Comparison of ENCODE assay signal across 19 mouse cellular contexts in genomic region chr5:122175402-122175801, GRCm38 (mm10). TPM values are rescaled to one million over a fixed set of nuclear protein-coding genes. Genes with fewer than 3 reads are reported as not detected.
DNase-seq lines count a peak whose midpoint lies in the region; ATAC-seq and TF ChIP-seq lines count a peak whose summit lies in the region.
"Had no signal": no experiment of that assay in that cellular context is flagged by ENCODE, and none has a peak within 500 bp of the region (broad histone marks: within the 10 kb centered on the region; RNA-seq: fewer than 3 reads in every experiment).

No protein-coding gene starts in this region.

- H3K27me3 ChIP-seq in intestine, embryonic 16.5 days (replicated peaks; ENCODE audit: control insufficient read depth, insufficient read depth, low read length): no peaks in the 10 kb centered on the region
- no peaks in the 10 kb centered on the region for H3K27me3 ChIP-seq in intestine, embryonic 15.5 days (replicated peaks)
- no peaks in the 10 kb centered on the region for H3K27me3 ChIP-seq in liver, adult 2 months (ENCODE audit: control insufficient read depth, insufficient read depth, low read length)
- H3K27me3 ChIP-seq in liver, embryonic 11.5 days (replicated peaks; ENCODE audit: control insufficient read depth, insufficient read depth, low read length): no peaks in the 10 kb centered on the region
- no peaks in the 10 kb centered on the region for H3K27me3 ChIP-seq in liver, postnatal 0 days (ENCODE audit: insufficient read depth, low read length)
- H3K27me3 ChIP-seq: midbrain, embryonic 15.5 days had no signal

- TF ChIP-seq EP300 in liver, postnatal 0 days (IDR thresholded peaks at IDR 0.05; ENCODE audit: low read depth): no peak

- no peak overlapping the region for H3K27ac ChIP-seq in intestine, embryonic 16.5 days (ENCODE audit: low read length)
- no peak overlapping the region for H3K27ac ChIP-seq in intestine, embryonic 15.5 days
- no peak overlapping the region for H3K27ac ChIP-seq in liver, adult 2 months (replicated peaks; ENCODE audit: insufficient read depth, low read depth, low read length)
- no peak overlapping the region for H3K27ac ChIP-seq in liver, embryonic 11.5 days (ENCODE audit: low read depth, low read length)
- H3K27ac ChIP-seq in liver, postnatal 0 days (ENCODE audit: low read depth): no peak overlapping the region
- H3K27ac ChIP-seq: left cerebral cortex, adult 2 months; midbrain, embryonic 15.5 days had no signal

- no peaks in the 10 kb centered on the region for H3K9me3 ChIP-seq in intestine, embryonic 16.5 days (ENCODE audit: control insufficient read depth, low read length)
- no peaks in the 10 kb centered on the region for H3K9me3 ChIP-seq in intestine, embryonic 15.5 days
- H3K9me3 ChIP-seq in liver, embryonic 11.5 days (ENCODE audit: control insufficient read depth, low read length): no peaks in the 10 kb centered on the region
- no peaks in the 10 kb centered on the region for H3K9me3 ChIP-seq in liver, postnatal 0 days (ENCODE audit: low read length)
- H3K9me3 ChIP-seq: midbrain, embryonic 15.5 days had no signal

- no peak for ATAC-seq in cerebellum, adult (ENCODE audit: insufficient number of reproducible peaks, low FRiP score, low TSS enrichment)
- ATAC-seq in intestine, embryonic 16.5 days: peak; percentile 50; the same call in 1 of the 2 replicates
- ATAC-seq in intestine, embryonic 15.5 days: no peak
- no peak for ATAC-seq in liver, embryonic 11.5 days (replicated peaks; ENCODE audit: low FRiP score)
- 0 out of 2 replicates have a peak, but pooled peaks have one; percentile 18 for ATAC-seq in liver, postnatal 0 days
- ATAC-seq: forebrain, embryonic 14.5 days; midbrain, embryonic 15.5 days had no signal

- WGBS in intestine, embryonic 16.5 days: 39% methylated on average over 2 of the region's 2 CpGs
- 43% methylated on average over 2 of the region's 2 CpGs for WGBS in intestine, embryonic 15.5 days
- 20% methylated on average over 2 of the region's 2 CpGs for WGBS in liver, adult 2 months
- WGBS in liver, embryonic 11.5 days: 55% methylated on average over 2 of the region's 2 CpGs
- WGBS in liver, postnatal 0 days (ENCODE audit: insufficient replicate concordance): 56% methylated on average over 2 of the region's 2 CpGs

- TF ChIP-seq CTCF in liver, adult 2 months (IDR thresholded peaks at IDR 0.05; ENCODE audit: low read depth, low read length): no peak
- TF ChIP-seq CTCF in liver, postnatal 0 days (IDR thresholded peaks at IDR 0.05; ENCODE audit: low read depth): no peak

- no peak for TF ChIP-seq POLR2A in liver, adult 2 months (IDR thresholded peaks at IDR 0.05; ENCODE audit: extremely low read depth, insufficient read depth, low read length)

- H3K36me3 ChIP-seq in intestine, embryonic 16.5 days (ENCODE audit: control insufficient read depth, insufficient read depth, low read length): peaks cover 32% of the 10 kb centered on the region
- H3K36me3 ChIP-seq in intestine, embryonic 15.5 days: peaks cover 35% of the 10 kb centered on the region
- H3K36me3 ChIP-seq in liver, adult 2 months (ENCODE audit: control insufficient read depth, insufficient read depth, low read length): peaks cover 37% of the 10 kb centered on the region
- peaks cover 36% of the 10 kb centered on the region for H3K36me3 ChIP-seq in liver, embryonic 11.5 days (ENCODE audit: control insufficient read depth, insufficient read depth, low read length)
- H3K36me3 ChIP-seq in liver, postnatal 0 days (replicated peaks; ENCODE audit: insufficient read depth, low read length): peaks cover 45% of the 10 kb centered on the region

- H3K79me2 ChIP-seq in liver, adult 2 months (ENCODE audit: control insufficient read depth, insufficient read depth, low read length): no peaks in the 10 kb centered on the region

- DNase-seq in cerebellum, postnatal 10 days: peak; percentile 26 to 29
- DNase-seq in liver, adult 2 months (ENCODE audit: extremely low read depth, low read depth, low spot score): peak; percentile 58
- no peak for DNase-seq in liver, embryonic 11.5 days (ENCODE audit: low spot score)
- DNase-seq in liver, postnatal 0 days: no peak
- no peak for DNase-seq in thymus, postnatal 36 days
- DNase-seq: adrenal gland, postnatal 10 days; cerebellum, adult 9-11 months; lung, adult 18-20 months; retina, postnatal 1 day; thymus, adult 18-20 months had no signal

- H3K4me3 ChIP-seq in intestine, embryonic 16.5 days (ENCODE audit: low read length): no peak overlapping the region
- H3K4me3 ChIP-seq in intestine, embryonic 15.5 days (replicated peaks): no peak overlapping the region
- no peak overlapping the region for H3K4me3 ChIP-seq in liver, adult 2 months (ENCODE audit: insufficient read depth, low read depth, low read length)
- H3K4me3 ChIP-seq in liver, embryonic 11.5 days (ENCODE audit: low read depth, low read length): no peak overlapping the region
- no peak overlapping the region for H3K4me3 ChIP-seq in liver, postnatal 0 days (ENCODE audit: low read depth, low read length)
- H3K4me3 ChIP-seq: erythroblast, embryonic 14.5 days; left cerebral cortex, adult 2 months; midbrain, embryonic 15.5 days had no signal

- no peaks in the 10 kb centered on the region for H3K4me1 ChIP-seq in intestine, embryonic 16.5 days (ENCODE audit: control insufficient read depth, insufficient read depth, low read length)
- H3K4me1 ChIP-seq in intestine, embryonic 15.5 days (replicated peaks): no peaks in the 10 kb centered on the region
- no peaks in the 10 kb centered on the region for H3K4me1 ChIP-seq in liver, adult 2 months (ENCODE audit: control insufficient read depth, insufficient read depth, low read length)
- no peaks in the 10 kb centered on the region for H3K4me1 ChIP-seq in liver, embryonic 11.5 days (replicated peaks; ENCODE audit: control insufficient read depth, insufficient read depth, low read length)
- H3K4me1 ChIP-seq in liver, postnatal 0 days (ENCODE audit: insufficient read depth): no peaks in the 10 kb centered on the region
- H3K4me1 ChIP-seq: midbrain, embryonic 15.5 days had no signal

- H3K9ac ChIP-seq in intestine, embryonic 16.5 days (ENCODE audit: low read depth, low read length): no peak overlapping the region
- H3K9ac ChIP-seq in intestine, embryonic 15.5 days: no peak overlapping the region
- no peak overlapping the region for H3K9ac ChIP-seq in liver, adult 2 months (ENCODE audit: low read depth, low read length)
- no peak overlapping the region for H3K9ac ChIP-seq in liver, embryonic 11.5 days (ENCODE audit: low read depth, low read length)
- no peak overlapping the region for H3K9ac ChIP-seq in liver, postnatal 0 days (replicated peaks)
- H3K9ac ChIP-seq: midbrain, embryonic 15.5 days had no signal

- no peak overlapping the region for H3K4me2 ChIP-seq in intestine, embryonic 16.5 days (ENCODE audit: low read depth, low read length)
- H3K4me2 ChIP-seq in intestine, embryonic 15.5 days (replicated peaks): no peak overlapping the region
- H3K4me2 ChIP-seq in liver, embryonic 11.5 days: no peak overlapping the region
- H3K4me2 ChIP-seq in liver, postnatal 0 days (ENCODE audit: low read depth, low read length): no peak overlapping the region
- H3K4me2 ChIP-seq: midbrain, embryonic 15.5 days had no signal

RNA-seq across cellular contexts. Expression of gene Ppp1cc, which starts 17.3 kb away (rescaled TPM):
- 213 and 215 TPM in 2 replicates for polyA plus RNA-seq in intestine, embryonic 16.5 days (2015; fragmentation: Nextera tagmentation; extraction: Ambion mirVana)
- polyA plus RNA-seq in intestine, embryonic 15.5 days (2015; fragmentation: Nextera tagmentation; extraction: Ambion mirVana): 240 and 244 TPM in 2 replicates
- total RNA-seq in liver, adult 2 months (2014; rRNA removed): 100 TPM in 2 replicates
- polyA plus RNA-seq in liver, adult 2 months (2012; rRNA removed): 34.9 and 36.4 TPM in 2 replicates
- 276 and 285 TPM in 2 replicates for polyA plus RNA-seq in liver, embryonic 11.5 days (2014; fragmentation: Nextera tagmentation; extraction: Ambion mirVana)
- 97.7 and 97.9 TPM in 2 replicates for polyA plus RNA-seq in liver, postnatal 0 days (2015; fragmentation: Nextera tagmentation; extraction: Ambion mirVana)

RNA-seq across cellular contexts. Expression of gene Hvcn1, which starts 31.2 kb away (rescaled TPM):
- 5.6 and 5.7 TPM in 2 replicates for polyA plus RNA-seq in intestine, embryonic 16.5 days (2015; fragmentation: Nextera tagmentation; extraction: Ambion mirVana)
- polyA plus RNA-seq in intestine, embryonic 15.5 days (2015; fragmentation: Nextera tagmentation; extraction: Ambion mirVana): 5.2 and 5.8 TPM in 2 replicates
- total RNA-seq in liver, adult 2 months (2014; rRNA removed): 1.5 and 3.0 TPM in 2 replicates
- 0.82 and 1.7 TPM in 2 replicates for polyA plus RNA-seq in liver, adult 2 months (2012; rRNA removed)
- 3.1 and 4.3 TPM in 2 replicates for polyA plus RNA-seq in liver, embryonic 11.5 days (2014; fragmentation: Nextera tagmentation; extraction: Ambion mirVana)
- 7.0 and 7.3 TPM in 2 replicates for polyA plus RNA-seq in liver, postnatal 0 days (2015; fragmentation: Nextera tagmentation; extraction: Ambion mirVana)

RNA-seq across cellular contexts. Expression of gene Ccdc63, which starts 34.8 kb away (rescaled TPM):
- polyA plus RNA-seq in intestine, embryonic 16.5 days (2015; fragmentation: Nextera tagmentation; extraction: Ambion mirVana): not detected in 2 replicates
- polyA plus RNA-seq in intestine, embryonic 15.5 days (2015; fragmentation: Nextera tagmentation; extraction: Ambion mirVana): not detected in 2 replicates
- not detected in 2 replicates for total RNA-seq in liver, adult 2 months (2014; rRNA removed)
- not detected in 2 replicates for polyA plus RNA-seq in liver, adult 2 months (2012; rRNA removed)
- 0.32 and 0.39 TPM in 2 replicates for polyA plus RNA-seq in liver, embryonic 11.5 days (2014; fragmentation: Nextera tagmentation; extraction: Ambion mirVana)
- 0.13 and 0.18 TPM in 2 replicates for polyA plus RNA-seq in liver, postnatal 0 days (2015; fragmentation: Nextera tagmentation; extraction: Ambion mirVana)
- total RNA-seq: adrenal gland, postnatal 10 days had no signal
- polyA plus RNA-seq: erythroblast, embryonic 14.5 days; forebrain, embryonic 14.5 days; intestine, embryonic 14.5 days; limb, embryonic 11.5 days; midbrain, embryonic 15.5 days had no signal

Comparison
In these comparisons a context has a peak if more than half of its experiments do, and no peak if none do; other contexts are left out.
1. DNase-seq: peak in cerebellum, postnatal 10 days (2 of 2) and liver, adult 2 months (single experiment); none in liver, embryonic 11.5 days (single experiment), liver, postnatal 0 days (single experiment) and thymus, postnatal 36 days (0 of 2).
2. ATAC-seq: peak in intestine, embryonic 16.5 days (single experiment) and liver, postnatal 0 days (single experiment); none in cerebellum, adult (single experiment), intestine, embryonic 15.5 days (single experiment) and liver, embryonic 11.5 days (single experiment).